Mouse (Mus musculus) heart, embryonic 16.5 days (tissue): Measurements from ENCODE around the gene Satb1. TPM values are rescaled to one million over a fixed set of nuclear protein-coding genes. Genes with fewer than 3 reads are reported as not detected.

Experiments
- ATAC-seq: fragments of 200-750 bp; cut with Nextera tagmentation; replicated peaks from 2 replicates; pipeline ENCODE4 v1.8.0; 2017; ENCODE audit warnings: moderate number of reproducible peaks; ENCODE audit not compliant: insufficient read depth, low FRiP score; ENCODE audit errors: extremely low read depth
- H3K27ac ChIP-seq: fragments of 300-500 bp; sonication (generic); 2 replicates; pipeline ENCODE4 v1.5.1; 2014; ENCODE audit warnings: mild to moderate bottlenecking, low read length, control low read depth, moderate library complexity
- H3K27me3 ChIP-seq: fragments of 300-500 bp; sonication (generic); 2 replicates; pipeline ENCODE4 v1.6.1; 2014; ENCODE audit warnings: low read length, mixed read lengths; ENCODE audit not compliant: control insufficient read depth, insufficient read depth
- H3K36me3 ChIP-seq: fragments of 300-500 bp; sonication (generic); 2 replicates; pipeline ENCODE4 v1.6.1; 2014; ENCODE audit not compliant: control insufficient read depth, insufficient read depth
- H3K4me1 ChIP-seq: fragments of 300-500 bp; sonication (generic); 2 replicates; pipeline ENCODE4 v1.6.1; 2014; ENCODE audit warnings: low read length, mixed read lengths; ENCODE audit not compliant: control insufficient read depth, insufficient read depth
- H3K4me2 ChIP-seq: fragments of 300-500 bp; sonication (generic); 2 replicates; pipeline ENCODE4 v1.6.1; 2014; ENCODE audit warnings: low read depth, mild to moderate bottlenecking, control low read depth, low read length
- H3K4me3 ChIP-seq: fragments of 300-500 bp; sonication (generic); 2 replicates; pipeline ENCODE4 v1.5.1; 2014; ENCODE audit warnings: mild to moderate bottlenecking, control low read depth, low read length
- H3K9ac ChIP-seq: fragments of 300-500 bp; sonication (generic); 2 replicates; pipeline ENCODE4 v1.6.1; 2014; ENCODE audit warnings: low read length, control low read depth
- H3K9me3 ChIP-seq: fragments of 300-500 bp; sonication (generic); replicated peaks from 2 replicates; pipeline ENCODE4 v1.6.1; 2016; ENCODE audit warnings: low read length; ENCODE audit not compliant: control insufficient read depth
- WGBS: fragments of 180-500 bp; shearing (Covaris S2); extraction: QIAGEN DNeasy Blood & Tissue Kit; methylation state at CpG from one replicate; pipeline ENCODE4 v1.1.7; 2014; 5-methylcytosine and 5-hydroxymethylcytosine counted together
- polyA plus RNA-seq: library from polyadenylated mRNA; unstranded; fragments of >200 nt; fragmentation: Nextera tagmentation; extraction: Ambion mirVana; gene quantifications from 2 replicates; pipeline ENCODE4 v1.2.1, GENCODE M21; 2015

Gene Satb1
- polyA plus RNA-seq, 1 experiment from 2014 or later = 34.0 TPM

- ATAC-seq = no peak
- no peak overlapping the region for H3K9ac ChIP-seq
- H3K4me2 ChIP-seq = no peak overlapping the region
- H3K27ac ChIP-seq = no peak overlapping the region
- H3K4me3 ChIP-seq = no peak overlapping the region
- peaks cover 12% of the 10 kb centered on the region; the same call in 1 of the 2 replicates for H3K4me1 ChIP-seq
- H3K9me3 ChIP-seq = no peaks in the 10 kb centered on the region
- no peaks in the 10 kb centered on the region for H3K27me3 ChIP-seq
- H3K36me3 ChIP-seq = peaks cover 5% of the 10 kb centered on the region; the same call in 1 of the 2 replicates
- WGBS = 95% methylated on average over 4 of the region's 4 CpGs
Observed at GRCm38 (mm10) chr17:51789098-51789497, 44.0 kb downstream of the Satb1 start.

GRCm38 (mm10) chr17:51787955-51788354 is 45.1 kb downstream of the Satb1 start:
- H3K9me3 ChIP-seq = no peaks in the 10 kb centered on the region
- no peaks in the 10 kb centered on the region for H3K27me3 ChIP-seq
- H3K4me2 ChIP-seq = no peak overlapping the region
- no peak overlapping the region for H3K4me3 ChIP-seq
- WGBS = 93% methylated on average over 2 of the region's 2 CpGs
- no peak overlapping the region for H3K9ac ChIP-seq
- peaks cover 12% of the 10 kb centered on the region; the same call in 1 of the 2 replicates for H3K4me1 ChIP-seq
- no peak overlapping the region for H3K27ac ChIP-seq
- no peak for ATAC-seq
- H3K36me3 ChIP-seq = peaks cover 5% of the 10 kb centered on the region; the same call in 1 of the 2 replicates

- Histone ChIP-seq H3K9me3 (no peaks in the 10 kb centered on the region), H3K27ac (no peak overlapping the region), H3K9ac (no peak overlapping the region), H3K4me1 (peaks cover 12% of the 10 kb centered on the region; the same call in 1 of the 2 replicates), H3K27me3 (no peaks in the 10 kb centered on the region), H3K4me2 (no peak overlapping the region), H3K36me3 (peaks cover 18% of the 10 kb centered on the region), H3K4me3 (no peak overlapping the region)
- no peak for ATAC-seq
- 36% methylated on average over 2 of the region's 2 CpGs for WGBS
Observed at GRCm38 (mm10) chr17:51786050-51786449, 47.0 kb downstream of the Satb1 start.

GRCm38 (mm10) chr17:51784935-51785334 is 48.2 kb downstream of the Satb1 start:
- WGBS = 77% methylated on average over 9 of the region's 9 CpGs
- ATAC-seq = no peak
- Histone ChIP-seq H3K9me3 (no peaks in the 10 kb centered on the region), H3K27ac (no peak overlapping the region), H3K36me3 (peaks cover 18% of the 10 kb centered on the region), H3K4me3 (no peak overlapping the region), H3K4me1 (peaks cover 9% of the 10 kb centered on the region; the same call in 1 of the 2 replicates), H3K4me2 (no peak overlapping the region), H3K27me3 (no peaks in the 10 kb centered on the region), H3K9ac (no peak overlapping the region)

DNA sequence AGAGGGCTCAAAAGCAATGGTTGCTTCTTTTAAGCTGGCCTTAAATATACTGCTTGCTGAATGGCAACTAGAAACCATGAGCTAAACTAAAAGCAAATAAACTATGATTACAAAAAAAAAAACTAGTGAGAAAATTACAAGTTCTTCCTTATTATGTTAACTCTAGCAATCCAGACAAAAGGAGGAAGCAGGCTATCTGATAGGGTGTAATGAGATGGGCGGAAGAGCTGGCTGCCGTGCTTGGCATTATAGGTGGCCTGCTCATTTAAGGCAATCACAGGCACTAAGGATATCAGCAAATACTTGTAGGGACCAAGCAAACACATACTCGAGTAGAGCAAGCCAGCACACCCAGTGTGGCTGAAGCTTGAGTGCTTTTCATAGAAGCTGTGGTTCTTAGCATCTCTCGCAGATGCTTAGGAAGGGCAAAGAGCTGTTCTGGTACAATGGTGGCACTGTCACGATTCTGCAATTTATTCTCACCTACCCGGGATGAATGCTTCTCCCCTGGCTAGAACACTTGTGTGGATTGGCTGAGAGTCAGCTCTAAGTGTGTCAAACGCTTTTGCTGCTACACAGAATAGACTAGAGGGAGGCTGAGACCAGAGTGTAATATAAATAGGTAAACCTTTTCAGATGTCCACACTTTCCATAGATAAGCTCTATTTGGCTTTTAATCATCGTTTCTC is 49.4 kb downstream of the Satb1 start:
- Histone ChIP-seq H3K4me3 (no peak overlapping the region), H3K9ac (no peak overlapping the region), H3K9me3 (no peaks in the 10 kb centered on the region), H3K36me3 (peaks cover 18% of the 10 kb centered on the region), H3K27ac (no peak overlapping the region), H3K4me1 (peaks cover 9% of the 10 kb centered on the region; the same call in 1 of the 2 replicates), H3K27me3 (no peaks in the 10 kb centered on the region), H3K4me2 (no peak overlapping the region)
- WGBS = 62% methylated on average over 8 of the region's 8 CpGs
- ATAC-seq = no peak; the same call in 1 of the 2 replicates

GRCm38 (mm10) chr17:51780036-51780435 is 53.1 kb downstream of the Satb1 start:
- no peak overlapping the region for H3K4me3 ChIP-seq
- no peak overlapping the region for H3K9ac ChIP-seq
- H3K4me2 ChIP-seq = no peak overlapping the region
- peaks cover 18% of the 10 kb centered on the region for H3K36me3 ChIP-seq
- ATAC-seq = no peak
- no peak overlapping the region for H3K27ac ChIP-seq
- WGBS = 93% methylated on average over 11 of the region's 11 CpGs
- H3K4me1 ChIP-seq = no peaks in the 10 kb centered on the region
- no peaks in the 10 kb centered on the region for H3K9me3 ChIP-seq
- no peaks in the 10 kb centered on the region for H3K27me3 ChIP-seq

- Histone ChIP-seq H3K4me2 (no peak overlapping the region), H3K36me3 (peaks cover 13% of the 10 kb centered on the region), H3K27ac (no peak overlapping the region), H3K4me1 (no peaks in the 10 kb centered on the region), H3K27me3 (no peaks in the 10 kb centered on the region), H3K9ac (no peak overlapping the region), H3K9me3 (no peaks in the 10 kb centered on the region), H3K4me3 (no peak overlapping the region)
- whole genome bisulfite sequencing = 73% methylated on average over 2 of the region's 2 CpGs
- ATAC-seq = no peak
Observed at GRCm38 (mm10) chr17:51778961-51779360, 54.1 kb downstream of the Satb1 start.

GRCm38 (mm10) chr17:51777813-51778212 is 55.3 kb downstream of the Satb1 start:
- ATAC-seq = no peak
- Histone ChIP-seq H3K4me2 (no peak overlapping the region), H3K4me1 (no peaks in the 10 kb centered on the region), H3K27ac (no peak overlapping the region), H3K9me3 (no peaks in the 10 kb centered on the region), H3K9ac (no peak overlapping the region), H3K4me3 (no peak overlapping the region), H3K36me3 (peaks cover 15% of the 10 kb centered on the region), H3K27me3 (no peaks in the 10 kb centered on the region)
- WGBS = 70% methylated on average over 1 of the region's 1 CpGs

DNA sequence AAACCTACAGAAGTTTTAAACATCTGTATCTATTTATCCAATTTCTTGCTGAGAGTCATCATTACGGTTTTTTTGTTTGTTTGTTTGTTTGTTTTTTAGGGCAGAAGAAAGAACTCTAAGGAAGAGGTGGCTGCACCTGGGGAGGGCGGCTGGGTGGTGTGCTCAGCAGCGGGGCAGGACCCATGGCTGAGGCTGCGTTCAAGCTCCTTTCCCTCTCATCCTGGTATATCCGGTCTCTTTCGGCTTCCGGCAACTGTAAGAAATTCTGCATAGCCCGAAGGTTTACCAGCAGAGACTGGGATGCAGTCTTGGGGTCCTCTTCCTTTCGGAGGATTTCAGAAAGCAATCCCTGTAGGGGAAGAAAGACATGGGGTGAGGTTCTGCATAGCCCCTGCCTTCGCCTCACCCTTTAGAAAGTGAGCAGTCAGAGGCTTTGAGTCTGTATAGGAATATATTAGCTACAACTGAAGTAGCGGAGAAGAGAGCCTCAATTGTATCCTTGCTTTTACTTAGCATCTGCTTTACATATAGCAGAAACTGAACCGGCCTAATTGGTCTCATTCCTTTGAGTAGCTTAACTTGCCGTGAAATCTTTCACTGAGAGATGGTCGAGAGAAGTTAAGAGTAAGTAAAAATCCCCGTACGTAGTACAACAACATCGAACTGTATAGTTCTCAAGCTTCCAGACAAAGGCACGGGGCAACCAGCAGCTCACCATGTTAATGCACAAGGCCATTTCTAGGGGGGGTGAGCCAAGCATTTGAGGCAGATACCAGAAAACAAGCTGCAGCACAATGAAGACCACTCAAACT is 57.8 kb downstream of the Satb1 start:
- H3K36me3 ChIP-seq = peaks cover 7% of the 10 kb centered on the region
- H3K4me2 ChIP-seq = no peak overlapping the region
- H3K27me3 ChIP-seq = no peaks in the 10 kb centered on the region
- no peak overlapping the region for H3K27ac ChIP-seq
- ATAC-seq = no peak
- no peak overlapping the region for H3K4me3 ChIP-seq
- H3K4me1 ChIP-seq = no peaks in the 10 kb centered on the region
- 92% methylated on average over 18 of the region's 18 CpGs for WGBS
- no peaks in the 10 kb centered on the region for H3K9me3 ChIP-seq
- H3K9ac ChIP-seq = no peak overlapping the region
